Mouse (Mus musculus): ENCODE results near the gene Hadh.

Gene Hadh

GRCm38 (mm10) chr3:131271559-131272373 lies at the start of gene Hadh:
Hadh (minus strand) TSS chr3:131272101.
- peak; percentile 91 for DNase-seq

GRCm38 (mm10) chr3:131320184-131320583 lies 48.3 kb upstream of the Hadh start:
- peak; percentile 88 for DNase-seq

- DNase-seq: no peak
Measured at GRCm38 (mm10) chr3:131318211-131318610, 46.3 kb upstream of the Hadh start.

- no peak for DNase-seq
Measured at GRCm38 (mm10) chr3:131317126-131317525, 45.2 kb upstream of the Hadh start.

- no peak for DNase-seq
Measured at GRCm38 (mm10) chr3:131315957-131316510, 44.1 kb upstream of the Hadh start.

- no peak for DNase-seq
Measured at GRCm38 (mm10) chr3:131312340-131312739, 40.4 kb upstream of the Hadh start.

- no peak for DNase-seq
Measured at GRCm38 (mm10) chr3:131310572-131310971, 38.7 kb upstream of the Hadh start.

- no peak for DNase-seq
Measured at GRCm38 (mm10) chr3:131307811-131308210, 35.9 kb upstream of the Hadh start.

- no peak for DNase-seq
Measured at GRCm38 (mm10) chr3:131306255-131306654, 34.4 kb upstream of the Hadh start.

- no peak for DNase-seq
Measured at GRCm38 (mm10) chr3:131303320-131303714, 31.4 kb upstream of the Hadh start.

GRCm38 (mm10) chr3:131302452-131303319 lies 30.8 kb upstream of the Hadh start, which contains the start of gene Cyp2u1:
Cyp2u1 (minus strand) TSS chr3:131303227.
- DNase-seq: peak; percentile 95

- peak; percentile 72 for DNase-seq
Measured at GRCm38 (mm10) chr3:131299908-131300307, 28.0 kb upstream of the Hadh start.

- no peak for DNase-seq
Measured at GRCm38 (mm10) chr3:131299078-131299477, 27.2 kb upstream of the Hadh start.

GRCm38 (mm10) chr3:131296893-131297292 lies 25.0 kb upstream of the Hadh start:
- DNase-seq: no peak

GRCm38 (mm10) chr3:131295513-131296200 lies 23.8 kb upstream of the Hadh start:
- no peak for DNase-seq

- DNase-seq: no peak
Measured at GRCm38 (mm10) chr3:131294503-131294902, 22.6 kb upstream of the Hadh start.

GRCm38 (mm10) chr3:131292959-131293358 lies 21.1 kb upstream of the Hadh start:
- no peak for DNase-seq

GRCm38 (mm10) chr3:131292349-131292748 lies 20.4 kb upstream of the Hadh start:
- DNase-seq: no peak

GRCm38 (mm10) chr3:131291890-131292289 lies 20.0 kb upstream of the Hadh start:
- DNase-seq: no peak

- DNase-seq: no peak
Measured at GRCm38 (mm10) chr3:131274151-131274550, 2.2 kb upstream of the Hadh start.

- peak; percentile 28 for DNase-seq
Measured at GRCm38 (mm10) chr3:131272374-131273100, 636 bp upstream of the Hadh start.

- peak; percentile 83 for DNase-seq
Measured at GRCm38 (mm10) chr3:131271157-131271556, 744 bp downstream of the Hadh start.
